Mouse (Mus musculus): ENCODE results near the gene Klb.

Gene Klb

GRCm38 (mm10) chr5:65374746-65375145 lies 26.6 kb downstream of the Klb start:
- DNase-seq (ENCODE audit: low spot score), result no peak

GRCm38 (mm10) chr5:65385704-65386103 lies 37.6 kb downstream of the Klb start:
- no peak for DNase-seq (ENCODE audit: low spot score)

GRCm38 (mm10) chr5:65387008-65387867 lies 39.1 kb downstream of the Klb start:
- peak; percentile 32 for DNase-seq (ENCODE audit: low spot score)

- peak; percentile 96 for DNase-seq (ENCODE audit: low spot score)
These were observed 42.8 kb downstream of the Klb start, which contains the start of the genes Rpl9 and Lias for GRCm38 (mm10) chr5:65390648-65391644. Gene Rpl9 (minus strand): TSS chr5:65391444. Gene Lias (plus strand): TSS chr5:65391497.

GRCm38 (mm10) chr5:65391753-65392152 lies 43.6 kb downstream of the Klb start:
- DNase-seq (ENCODE audit: low spot score), result no peak

- DNase-seq (ENCODE audit: low spot score), result no peak
These were observed 46.3 kb downstream of the Klb start for GRCm38 (mm10) chr5:65394425-65394824.

- DNase-seq (ENCODE audit: low spot score), result peak; percentile 65
These were observed 53.3 kb downstream of the Klb start for GRCm38 (mm10) chr5:65401251-65401994.

GRCm38 (mm10) chr5:65407989-65408388 lies 59.9 kb downstream of the Klb start:
- no peak for DNase-seq (ENCODE audit: low spot score)

- DNase-seq (ENCODE audit: low spot score), result peak; percentile 75
These were observed 67.7 kb downstream of the Klb start for GRCm38 (mm10) chr5:65415653-65416458.

- no peak for DNase-seq (ENCODE audit: low spot score)
These were observed 71.0 kb downstream of the Klb start for GRCm38 (mm10) chr5:65419136-65419535.

GRCm38 (mm10) chr5:65420822-65421221 lies 72.7 kb downstream of the Klb start:
- DNase-seq (ENCODE audit: low spot score), result no peak

GRCm38 (mm10) chr5:65422803-65423202 lies 74.7 kb downstream of the Klb start:
- no peak for DNase-seq (ENCODE audit: low spot score)

GRCm38 (mm10) chr5:65424215-65424614 lies 76.1 kb downstream of the Klb start:
- DNase-seq (ENCODE audit: low spot score), result peak; percentile 54

GRCm38 (mm10) chr5:65425251-65425650 lies 77.1 kb downstream of the Klb start:
- no peak for DNase-seq (ENCODE audit: low spot score)

- DNase-seq (ENCODE audit: low spot score), result peak; percentile 40
These were observed 80.2 kb downstream of the Klb start for GRCm38 (mm10) chr5:65428321-65428720.

- DNase-seq (ENCODE audit: low spot score), result no peak
These were observed 81.3 kb downstream of the Klb start for GRCm38 (mm10) chr5:65429441-65429840.
